Mouse (Mus musculus) C2C12 (cell line): ENCODE data around the gene Gpr35. TPM values are rescaled to one million over a fixed set of nuclear protein-coding genes. Genes with fewer than 3 reads are reported as not detected.

Source experiments
- H3K27me3 ChIP-seq: one replicate; pipeline ENCODE4 v1.6.1; 2011; ENCODE audit not compliant: control insufficient read depth, insufficient read depth, insufficient read length
- H3K36me3 ChIP-seq: one replicate; pipeline ENCODE4 v1.6.1; 2011; ENCODE audit not compliant: control insufficient read depth, insufficient read depth
- H3K4me3 ChIP-seq: one replicate; pipeline ENCODE4 v1.5.1; 2011; ENCODE audit warnings: mild to moderate bottlenecking, control low read depth; ENCODE audit not compliant: poor library complexity, insufficient read depth, severe bottlenecking
- H3K79me2 ChIP-seq: one replicate; pipeline ENCODE4 v1.6.1; 2011; ENCODE audit not compliant: control insufficient read depth, insufficient read depth
- H3K79me3 ChIP-seq: one replicate; pipeline ENCODE4 v1.6.1; 2011; ENCODE audit warnings: low read depth, control low read depth
- H3ac ChIP-seq: one replicate; pipeline ENCODE3; 2011; ENCODE audit warnings: low read depth; ENCODE audit not compliant: control insufficient read depth, insufficient read length
- CEBPB ChIP-seq: IDR thresholded peaks from one replicate; pipeline ENCODE4 v1.6.1; 2011; ENCODE audit warnings: low read depth, mild to moderate bottlenecking, control low read depth, moderate library complexity
- CTCF ChIP-seq: IDR thresholded peaks from one replicate; pipeline ENCODE4 v1.5.1; 2011; ENCODE audit not compliant: control insufficient read depth, insufficient read depth, insufficient read length
- FOSL1 ChIP-seq: IDR thresholded peaks from one replicate; pipeline ENCODE4 v1.8.0; 2011; ENCODE audit warnings: mild to moderate bottlenecking, low read length; ENCODE audit not compliant: poor library complexity, insufficient read depth, severe bottlenecking
- MAX ChIP-seq: IDR thresholded peaks from one replicate; pipeline ENCODE4 v1.6.1; 2011; ENCODE audit warnings: mild to moderate bottlenecking, control low read depth
- MYOD1 ChIP-seq: IDR thresholded peaks from one replicate; pipeline ENCODE4 v1.6.1; 2011; ENCODE audit warnings: low read depth; ENCODE audit not compliant: control insufficient read depth, insufficient read length
- MYOG ChIP-seq: IDR thresholded peaks from one replicate; pipeline ENCODE4 v1.6.1; 2011; ENCODE audit not compliant: control insufficient read depth, insufficient read length; ENCODE audit errors: extremely low read depth
- USF1 ChIP-seq: IDR thresholded peaks from one replicate; pipeline ENCODE4 v1.6.1; 2011; ENCODE audit warnings: low read depth, mild to moderate bottlenecking, control low read depth, moderate library complexity
- polyA plus RNA-seq: library from polyadenylated mRNA; unstranded; fragments of >200 nt; fragmentation: generic; extraction: Trizol; gene quantifications from one replicate; pipeline ENCODE4 v1.2.1, GENCODE M21; 2012; ENCODE audit warnings: missing spikeins

Gene Gpr35
- polyA plus RNA-seq, 1 experiment, result 0.13 TPM

DNA sequence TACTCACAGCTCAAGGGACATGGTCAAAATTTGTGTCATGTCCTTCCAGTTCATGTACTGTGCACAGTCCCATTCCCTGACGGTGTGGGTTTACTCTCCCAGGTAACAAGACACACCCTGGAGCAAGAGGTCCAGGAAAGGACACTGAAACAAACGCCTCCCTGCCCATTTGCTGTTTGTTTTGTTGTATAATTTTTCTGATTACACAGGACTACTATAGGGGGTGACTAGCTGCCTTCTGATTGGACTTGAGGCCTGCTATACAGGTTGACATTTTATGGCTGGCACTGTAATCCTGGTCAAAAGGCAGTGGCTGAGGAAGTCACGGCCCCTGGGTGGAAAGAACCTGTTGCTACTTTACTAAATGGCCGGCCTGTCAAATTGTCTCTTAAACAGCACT, 39.2 kb downstream of the Gpr35 start:
- H3K27me3 ChIP-seq, result peaks cover 33% of the 10 kb centered on the region
- no peak overlapping the region for H3ac ChIP-seq
- H3K79me2 ChIP-seq, result no peaks in the 10 kb centered on the region
- no peaks in the 10 kb centered on the region for H3K36me3 ChIP-seq
- TF ChIP-seq MYOG (no peak), FOSL1 (no peak), MAX (no peak), MYOD1 (no peak), CTCF (no peak), CEBPB (no peak), USF1 (no peak)
- no peaks in the 10 kb centered on the region for H3K79me3 ChIP-seq
- no peak overlapping the region for H3K4me3 ChIP-seq

DNA sequence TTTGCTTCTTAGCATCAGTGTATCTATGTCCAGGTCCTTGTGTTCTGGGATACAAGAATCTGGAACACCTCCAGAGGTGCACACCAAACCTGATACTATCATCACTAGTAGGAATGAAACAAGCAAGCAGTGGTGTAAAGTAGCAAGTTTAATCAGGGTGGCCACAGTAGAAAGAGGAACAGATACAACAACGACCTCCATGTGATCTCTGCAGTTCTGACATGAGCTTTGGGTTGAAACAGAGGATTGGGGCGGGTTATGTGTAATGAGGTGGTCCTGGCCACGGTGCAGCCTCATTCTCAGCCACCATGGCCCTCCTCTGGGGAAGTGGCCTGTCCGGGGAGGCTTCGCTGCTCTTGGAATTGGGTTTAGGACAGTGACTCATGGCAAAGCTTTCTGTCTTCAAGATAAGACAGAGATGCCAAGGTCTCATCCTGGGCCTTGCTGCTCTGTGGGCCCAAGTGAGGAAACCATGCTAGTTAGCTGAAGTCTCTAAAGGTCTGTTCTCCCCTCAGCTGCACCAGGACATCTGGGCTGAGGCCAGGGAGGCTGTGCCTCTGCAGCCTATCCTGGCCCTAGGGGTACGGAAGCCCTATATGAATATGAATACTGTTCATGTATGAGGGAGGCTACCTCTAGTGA, 41.7 kb downstream of the Gpr35 start:
- H3K79me3 ChIP-seq, result no peaks in the 10 kb centered on the region
- no peaks in the 10 kb centered on the region for H3K79me2 ChIP-seq
- TF ChIP-seq CEBPB (no peak), MYOG (no peak), MYOD1 (no peak), MAX (no peak), FOSL1 (no peak), USF1 (no peak), CTCF (no peak)
- peaks cover 41% of the 10 kb centered on the region for H3K27me3 ChIP-seq
- H3ac ChIP-seq, result no peak overlapping the region
- H3K36me3 ChIP-seq, result no peaks in the 10 kb centered on the region
- H3K4me3 ChIP-seq, result no peak overlapping the region

DNA sequence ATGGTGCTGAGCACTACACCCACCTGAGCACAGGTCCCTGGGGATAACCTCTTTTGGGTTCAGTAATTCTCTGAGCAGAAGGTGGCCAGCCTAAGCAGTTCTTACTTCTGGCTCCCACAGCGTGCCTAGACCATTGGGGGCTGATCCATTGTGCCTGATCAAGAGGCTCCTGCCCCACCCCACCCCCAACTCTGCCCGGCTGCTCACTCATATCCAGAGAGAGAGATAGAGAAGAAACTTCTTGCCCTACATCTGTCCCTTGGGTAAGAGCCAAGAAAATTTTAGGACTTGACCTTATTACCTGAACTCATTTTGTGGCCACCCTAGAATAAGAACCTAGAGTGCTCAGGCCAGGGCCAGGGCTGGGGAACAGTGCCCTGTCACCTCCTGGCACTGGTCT, 42.2 kb downstream of the Gpr35 start:
- no peak overlapping the region for H3K4me3 ChIP-seq
- no peak overlapping the region for H3ac ChIP-seq
- H3K27me3 ChIP-seq, result peaks cover 41% of the 10 kb centered on the region
- H3K36me3 ChIP-seq, result no peaks in the 10 kb centered on the region
- no peaks in the 10 kb centered on the region for H3K79me3 ChIP-seq
- TF ChIP-seq MYOD1 (no peak), USF1 (no peak), MAX (no peak), FOSL1 (no peak), CTCF (no peak), CEBPB (no peak), MYOG (no peak)
- H3K79me2 ChIP-seq, result no peaks in the 10 kb centered on the region

DNA sequence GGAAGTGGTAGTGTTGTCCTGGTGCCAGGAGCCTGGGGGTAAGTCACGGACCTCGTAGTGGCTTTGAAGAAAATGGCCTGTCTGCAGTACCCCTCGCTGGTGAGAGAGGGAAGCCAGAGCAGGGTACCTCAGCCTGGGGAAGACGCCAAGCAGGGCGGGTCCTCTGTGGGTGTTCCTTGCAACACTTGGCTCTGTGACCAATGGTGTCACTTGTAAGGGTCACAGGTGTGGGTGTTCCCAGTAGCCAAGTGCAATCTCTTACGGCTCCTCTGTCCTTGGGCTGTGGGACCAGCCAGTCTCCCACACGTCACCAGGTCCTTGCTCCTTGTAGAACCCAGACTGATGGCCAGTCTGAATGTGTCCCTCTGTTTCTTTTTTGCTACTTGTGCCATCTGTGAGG, 55.4 kb downstream of the Gpr35 start, which contains the start of gene Aqp12:
Gene Aqp12 (plus strand): TSS at position 274 of the 400 bp plus-strand sequence.
- Histone ChIP-seq H3K36me3 (no peaks in the 10 kb centered on the region), H3ac (no peak within 1 kb of the TSS), H3K79me3 (no peaks in the 10 kb centered on the region), H3K4me3 (no peak within 1 kb of the TSS), H3K27me3 (peaks cover 45% of the 10 kb centered on the region), H3K79me2 (no peaks in the 10 kb centered on the region)
- TF ChIP-seq MYOD1 (no peak), MYOG (no peak), MAX (no peak), FOSL1 (no peak), CEBPB (no peak), CTCF (no peak), USF1 (no peak)

DNA sequence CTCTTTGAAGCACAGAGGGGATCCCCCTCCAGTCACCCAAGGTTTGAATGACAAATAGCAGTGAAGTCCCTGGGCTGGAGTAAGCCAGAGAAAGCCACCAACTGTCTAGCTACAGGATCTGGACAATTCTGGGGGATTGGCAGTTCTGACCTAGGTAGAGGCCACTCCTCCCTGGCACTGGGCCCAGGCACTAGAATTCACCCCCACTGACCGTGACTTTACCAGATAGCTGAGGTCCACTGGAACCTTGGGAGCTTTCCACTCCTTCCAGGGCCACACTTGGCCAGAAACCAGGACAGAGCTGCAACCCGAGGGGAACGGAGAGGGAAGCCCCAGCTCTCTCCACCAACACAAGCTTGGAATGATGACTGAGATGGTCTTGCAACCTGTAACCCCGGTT, 58.5 kb downstream of the Gpr35 start:
- no peaks in the 10 kb centered on the region for H3K79me3 ChIP-seq
- no peak overlapping the region for H3ac ChIP-seq
- H3K27me3 ChIP-seq, result peaks cover 53% of the 10 kb centered on the region
- H3K79me2 ChIP-seq, result no peaks in the 10 kb centered on the region
- no peak for TF ChIP-seq MYOG
- H3K36me3 ChIP-seq, result no peaks in the 10 kb centered on the region
- no peak overlapping the region for H3K4me3 ChIP-seq

DNA sequence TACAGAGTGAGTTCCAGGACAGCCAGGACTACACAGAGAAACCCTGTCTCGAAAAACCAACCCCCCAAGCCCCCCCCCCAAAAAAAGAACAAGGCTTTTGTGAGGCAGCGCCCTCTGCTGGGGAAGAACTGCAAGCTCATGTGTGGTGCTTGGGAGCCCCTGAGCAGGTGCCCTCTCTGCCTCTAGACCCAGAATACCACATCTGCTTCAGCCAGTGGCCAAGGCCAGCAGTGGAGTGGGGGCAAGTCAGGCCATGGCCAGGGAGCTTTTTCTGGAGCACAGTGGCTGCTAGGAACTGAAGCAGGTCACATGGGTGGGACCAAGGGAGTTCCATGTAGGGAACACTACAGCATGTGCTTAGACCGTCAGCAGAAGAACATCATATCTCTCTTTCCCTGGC, 60.1 kb downstream of the Gpr35 start:
- TF ChIP-seq CTCF (peak; percentile 15), FOSL1 (no peak), MYOD1 (no peak), CEBPB (no peak)
- Histone ChIP-seq H3K79me3 (no peaks in the 10 kb centered on the region), H3K79me2 (no peaks in the 10 kb centered on the region), H3ac (no peak overlapping the region), H3K36me3 (no peaks in the 10 kb centered on the region), H3K4me3 (no peak overlapping the region), H3K27me3 (peaks cover 43% of the 10 kb centered on the region)
